Mouse (Mus musculus): ENCODE results near the gene Rnft2. TPM values are rescaled to one million over a fixed set of nuclear protein-coding genes. Genes with fewer than 3 reads are reported as not detected.

Gene Rnft2
- polyA plus RNA-seq, 1 experiment from 2014 or later, result 9.8 TPM

DNA sequence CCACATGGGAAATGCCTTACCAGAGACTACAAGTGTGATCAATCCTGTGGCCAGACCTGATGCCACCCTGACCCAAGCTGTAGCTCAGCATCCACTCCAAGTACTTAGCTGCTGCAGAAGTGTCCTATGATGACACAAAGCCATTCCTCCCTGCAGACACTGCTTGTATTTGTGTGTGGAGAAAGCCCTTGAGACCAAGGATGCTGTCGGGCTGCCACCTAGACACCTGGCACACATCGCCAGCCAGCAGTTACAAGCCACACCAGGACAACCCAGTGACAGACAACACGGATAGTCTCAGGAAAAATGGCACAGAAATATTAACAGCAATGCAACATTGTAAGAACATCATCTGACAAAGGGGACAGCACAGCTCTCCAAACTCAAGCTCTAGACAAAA is 99.5 kb downstream of the Rnft2 start:
- 80% methylated on average over 3 of the region's 3 CpGs for WGBS
- Histone ChIP-seq H3K4me3 (no peak overlapping the region), H3K4me2 (no peak overlapping the region), H3K27ac (peak overlapping the region; percentile 87), H3K4me1 (replicated peaks) (peaks cover 67% of the 10 kb centered on the region), H3K27me3 (no peaks in the 10 kb centered on the region), H3K9me3 (no peaks in the 10 kb centered on the region), H3K36me3 (peaks cover 26% of the 10 kb centered on the region), H3K9ac (no peak overlapping the region)
- no peak for ATAC-seq (ENCODE audit: low FRiP score)

DNA sequence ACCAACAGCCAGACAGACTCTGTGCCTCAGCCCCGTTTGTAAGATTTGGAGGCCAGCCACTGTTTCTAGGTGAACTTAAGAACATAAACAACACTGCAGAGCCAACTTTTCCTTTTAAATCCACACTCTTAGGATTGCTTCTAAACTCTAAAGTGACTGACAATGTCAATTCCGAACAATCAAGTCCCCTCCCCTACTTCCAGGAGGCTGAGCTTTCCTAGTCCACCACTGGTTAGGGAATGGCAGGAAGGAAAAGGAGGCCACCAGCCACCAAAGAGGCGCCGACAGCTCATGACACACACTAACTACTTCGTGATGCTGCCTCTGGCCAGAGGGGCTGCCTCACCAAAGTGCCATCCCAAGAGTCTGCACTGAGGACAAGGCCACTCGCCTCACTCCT is 100.1 kb downstream of the Rnft2 start:
- no peak for ATAC-seq (ENCODE audit: low FRiP score)
- 91% methylated on average over 6 of the region's 6 CpGs for whole genome bisulfite sequencing
- H3K4me3 ChIP-seq, result no peak overlapping the region
- H3K36me3 ChIP-seq, result peaks cover 29% of the 10 kb centered on the region
- no peak overlapping the region for H3K9ac ChIP-seq
- H3K27ac ChIP-seq, result peak overlapping the region; percentile 87; the same call in 1 of the 2 replicates
- no peaks in the 10 kb centered on the region for H3K9me3 ChIP-seq
- H3K4me2 ChIP-seq, result no peak overlapping the region
- peaks cover 65% of the 10 kb centered on the region for H3K4me1 ChIP-seq (replicated peaks)
- no peaks in the 10 kb centered on the region for H3K27me3 ChIP-seq

DNA sequence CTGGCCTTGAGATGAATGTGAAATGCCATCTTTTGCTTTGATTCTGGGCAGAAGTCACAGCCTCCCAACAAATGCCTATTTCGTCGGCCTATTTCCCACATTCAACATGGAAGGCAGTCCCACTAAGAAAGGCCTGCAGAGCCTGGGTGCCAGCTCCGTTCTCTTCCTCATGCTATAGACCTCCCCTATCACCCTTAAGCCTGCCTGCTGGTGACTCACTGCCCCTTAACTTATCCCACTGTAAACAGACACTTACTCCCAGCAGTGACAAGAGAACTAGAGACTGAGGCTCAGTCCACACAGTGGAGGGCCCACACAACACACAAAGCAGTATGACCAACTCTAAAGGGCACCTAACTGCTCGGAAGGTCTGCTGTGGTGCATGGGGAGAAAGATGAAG is 100.6 kb downstream of the Rnft2 start:
- H3K4me1 ChIP-seq (replicated peaks), result peaks cover 61% of the 10 kb centered on the region
- WGBS, result 94% methylated on average over 4 of the region's 4 CpGs
- no peak overlapping the region for H3K27ac ChIP-seq
- H3K4me3 ChIP-seq, result no peak overlapping the region
- no peak overlapping the region for H3K4me2 ChIP-seq
- H3K27me3 ChIP-seq, result no peaks in the 10 kb centered on the region
- peaks cover 34% of the 10 kb centered on the region for H3K36me3 ChIP-seq
- no peaks in the 10 kb centered on the region for H3K9me3 ChIP-seq
- no peak for ATAC-seq (ENCODE audit: low FRiP score)
- no peak overlapping the region for H3K9ac ChIP-seq

DNA sequence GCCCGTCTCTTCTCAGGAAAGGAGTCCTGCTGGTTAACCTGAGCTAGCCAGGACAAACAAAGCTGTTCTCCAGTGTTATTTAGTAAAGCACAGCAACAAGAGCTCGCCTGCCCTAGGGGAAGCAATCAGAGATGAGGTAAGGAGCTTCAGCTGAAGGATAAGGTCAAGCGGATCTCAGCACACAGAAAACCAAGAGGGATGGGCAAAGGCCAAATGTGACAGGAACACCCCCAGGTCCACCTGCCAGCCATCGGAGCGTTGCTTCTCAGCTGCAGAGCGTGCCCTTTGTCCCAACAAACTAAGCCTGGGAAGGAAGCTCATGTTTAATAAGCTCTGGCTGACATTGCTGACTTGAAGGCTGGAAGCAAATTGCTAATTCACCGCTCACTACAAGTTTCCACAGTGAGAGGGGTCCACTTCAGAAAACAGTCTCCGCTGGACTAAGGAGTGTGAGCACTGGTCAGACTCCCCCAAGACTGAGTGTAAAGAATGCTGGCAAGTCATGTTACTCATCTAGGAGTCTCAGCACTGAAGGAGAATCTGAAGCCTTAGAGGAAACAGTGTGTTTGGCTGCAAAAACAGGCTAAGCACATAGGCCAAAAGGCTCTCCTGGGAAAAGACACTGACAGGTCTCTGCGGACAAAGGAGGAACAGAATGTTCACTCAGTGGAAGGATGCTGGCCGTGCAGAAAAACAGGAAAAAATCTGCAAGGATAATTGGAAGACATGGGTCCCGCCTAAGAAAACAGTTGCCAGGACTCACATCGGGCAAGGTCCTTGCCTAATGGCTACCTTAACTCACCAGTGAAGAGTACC is 101.5 kb downstream of the Rnft2 start:
- Histone ChIP-seq H3K27ac (0 out of 2 replicates have a peak overlapping the region, but pooled peaks have one; percentile 8), H3K4me3 (no peak overlapping the region), H3K9me3 (no peaks in the 10 kb centered on the region), H3K4me1 (replicated peaks) (peaks cover 54% of the 10 kb centered on the region), H3K36me3 (peaks cover 42% of the 10 kb centered on the region), H3K27me3 (no peaks in the 10 kb centered on the region), H3K4me2 (no peak overlapping the region), H3K9ac (no peak overlapping the region)
- 80% methylated on average over 12 of the region's 12 CpGs for WGBS
- no peak for ATAC-seq (ENCODE audit: low FRiP score)

DNA sequence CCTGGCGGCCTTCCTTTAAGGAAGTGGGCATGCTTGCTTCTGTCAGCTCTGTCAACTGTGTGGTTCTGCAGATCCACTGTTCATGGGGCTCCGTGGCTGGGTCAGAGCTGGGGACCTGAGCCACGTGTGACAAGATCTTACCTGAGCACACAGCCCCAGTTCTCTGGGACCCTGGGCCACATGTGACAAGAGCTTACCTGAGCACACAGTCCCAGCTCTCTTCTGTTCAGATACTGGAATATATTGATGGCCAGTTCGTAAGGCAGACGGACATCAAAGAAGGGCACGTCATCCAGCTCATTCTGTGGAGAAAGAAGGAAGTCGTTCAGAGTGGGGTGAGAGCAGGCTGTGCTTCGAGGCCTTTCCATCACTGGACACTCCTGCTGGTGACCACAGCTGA is 102.4 kb downstream of the Rnft2 start:
- H3K27me3 ChIP-seq, result no peaks in the 10 kb centered on the region
- no peak overlapping the region for H3K9ac ChIP-seq
- H3K27ac ChIP-seq, result no peak overlapping the region
- no peak overlapping the region for H3K4me2 ChIP-seq
- peaks cover 48% of the 10 kb centered on the region for H3K4me1 ChIP-seq (replicated peaks)
- H3K4me3 ChIP-seq, result no peak overlapping the region
- no peaks in the 10 kb centered on the region for H3K9me3 ChIP-seq
- 92% methylated on average over 8 of the region's 8 CpGs for WGBS
- ATAC-seq (ENCODE audit: low FRiP score), result no peak
- peaks cover 48% of the 10 kb centered on the region for H3K36me3 ChIP-seq

Other genes starting within 250 kb of the Rnft2 start
- gene Tesc, start 217.4 kb downstream of the Rnft2 start, polyA plus RNA-seq (2015; fragmentation: Nextera tagmentation; extraction: Ambion mirVana), result 1.6 and 2.0 TPM in 2 replicates
- 22.8 and 23.7 TPM in 2 replicates for gene Fbxw8, start 89.7 kb downstream of the Rnft2 start, polyA plus RNA-seq (2015; fragmentation: Nextera tagmentation; extraction: Ambion mirVana)
- 2.3 and 2.6 TPM in 2 replicates for gene Hrk, start 80.5 kb downstream of the Rnft2 start, polyA plus RNA-seq (2015; fragmentation: Nextera tagmentation; extraction: Ambion mirVana)
- gene 2410131K14Rik, start 111 bp upstream of the Rnft2 start, polyA plus RNA-seq (2015; fragmentation: Nextera tagmentation; extraction: Ambion mirVana), result 14.5 and 15.5 TPM in 2 replicates